Mouse (Mus musculus) bone marrow macrophage, adult 2 months (primary cell): ENCODE measurements around the gene Pmis2.

ENCODE experiments used
- CTCF ChIP-seq: IDR thresholded peaks from 2 replicates; pipeline ENCODE4 v1.5.1; 2012; ENCODE audit warnings: low read depth, mild to moderate bottlenecking, low read length, moderate library complexity
- POLR2A ChIP-seq: IDR thresholded peaks from 2 replicates; pipeline ENCODE4 v1.6.1; 2012; ENCODE audit warnings: mild to moderate bottlenecking, low read depth, low read length, borderline replicate concordance

DNA sequence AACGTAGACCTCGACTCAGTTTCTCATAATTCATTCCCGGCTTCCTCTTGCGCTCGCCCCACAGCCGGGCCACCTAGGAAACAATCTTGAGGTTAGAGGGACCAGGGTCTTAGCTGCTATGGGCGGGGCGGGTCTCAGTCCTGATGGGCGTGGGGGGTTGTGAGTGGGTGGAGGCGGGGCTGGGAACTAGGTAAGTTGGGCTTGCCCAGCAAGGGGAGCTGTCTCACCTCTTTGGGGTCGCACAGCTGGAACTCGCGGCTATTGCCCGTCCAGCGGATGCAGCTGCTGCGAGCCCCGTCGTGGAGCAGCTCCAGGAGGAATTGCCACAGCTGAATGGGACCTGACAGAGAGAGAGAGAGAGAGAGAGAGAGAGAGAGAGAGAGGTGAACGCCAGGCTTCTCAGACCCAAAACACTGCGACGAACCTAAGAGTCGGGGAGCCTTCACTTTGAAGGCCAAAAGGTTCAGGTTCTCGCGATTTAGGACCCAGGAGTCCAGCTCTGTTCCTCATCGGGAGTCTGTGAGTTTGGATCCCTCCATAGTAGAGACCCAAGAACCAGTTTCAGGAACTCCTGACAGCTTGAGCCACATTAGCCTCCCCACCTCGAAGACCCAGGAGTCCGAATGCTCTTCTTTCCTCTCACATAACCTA is 37.5 kb downstream of the Pmis2 start:
- TF ChIP-seq CTCF (no peak), POLR2A (no peak)
